Mouse (Mus musculus): ENCODE measurements around the gene Gm6309. TPM values are rescaled to one million over a fixed set of nuclear protein-coding genes. Genes with fewer than 3 reads are reported as not detected.
"Not testable (repeated sequence)": the region's sequence is repeated elsewhere in the genome, so short reads cannot be mapped to it uniquely, and the experiment has no call there.

Gm6309 gene
- polyA plus RNA-seq (2015; fragmentation: Nextera tagmentation; extraction: Ambion mirVana): not detected in 2 replicates

DNA sequence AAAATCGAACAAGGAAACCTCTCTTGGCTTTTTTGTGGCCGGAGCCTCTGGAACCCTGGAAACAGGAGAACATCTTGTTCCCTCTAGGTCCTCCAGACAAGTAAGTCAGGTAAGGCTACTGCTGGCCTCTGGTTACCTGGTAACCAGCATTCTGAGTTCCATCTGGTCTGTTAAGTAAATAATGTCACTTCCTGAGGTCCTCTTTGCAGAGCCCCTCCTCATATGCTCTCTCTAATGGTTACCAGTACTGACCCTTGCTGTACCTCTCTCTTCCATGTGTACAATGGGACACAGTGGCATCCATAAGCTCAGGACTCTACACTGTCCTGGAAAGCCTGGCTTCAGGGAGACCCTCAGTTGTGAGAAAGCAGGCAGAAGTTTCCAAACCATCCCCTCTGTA, at the start of gene Gm6309:
TSS of gene Gm6309 (minus strand) at position 101 of the 400 bp plus-strand sequence.
- not testable (repeated sequence) for ATAC-seq (replicated peaks; ENCODE audit: insufficient number of reproducible peaks, insufficient read depth, low FRiP score, low read depth)

DNA sequence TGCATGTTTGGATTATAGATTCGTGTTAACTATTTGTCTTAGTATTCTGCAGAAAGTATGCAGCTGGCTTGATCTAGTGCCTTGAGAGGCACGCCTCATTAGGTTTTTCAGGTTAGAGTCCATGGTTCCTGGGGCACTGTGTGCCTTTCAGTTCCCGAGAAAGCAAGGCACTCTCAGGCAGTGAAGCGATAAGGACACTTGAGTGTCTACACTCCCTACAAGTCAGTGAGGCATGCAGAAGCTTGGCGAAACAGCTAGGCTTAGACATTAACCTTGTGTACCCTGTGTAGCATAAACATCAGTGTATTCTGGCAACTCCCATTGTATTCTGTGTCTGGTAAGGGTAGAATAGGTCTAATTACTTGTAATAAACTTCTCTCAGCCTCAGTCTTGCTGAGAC, 35.0 kb upstream of the Gm6309 start:
- Histone ChIP-seq H3K9me3 (replicated peaks) (no peaks in the 10 kb centered on the region), H3K4me2 (no peak overlapping the region), H3K36me3 (peaks cover 84% of the 10 kb centered on the region), H3K4me3 (no peak overlapping the region), H3K9ac (no peak overlapping the region), H3K27ac (no peak overlapping the region), H3K4me1 (replicated peaks) (no peaks in the 10 kb centered on the region), H3K27me3 (no peaks in the 10 kb centered on the region)
- 81% methylated on average over 5 of the region's 5 CpGs for WGBS
- no peak for ATAC-seq (replicated peaks; ENCODE audit: insufficient number of reproducible peaks, insufficient read depth, low FRiP score, low read depth)

More for the DNA sequence above, at the start of gene Gm6309:
- H3K27ac ChIP-seq; H3K4me3 ChIP-seq; H3K9me3 ChIP-seq (replicated peaks); H3K4me2 ChIP-seq; H3K36me3 ChIP-seq; H3K9ac ChIP-seq; H3K4me1 ChIP-seq (replicated peaks); H3K27me3 ChIP-seq: not testable (repeated sequence)
- 60% methylated on average over 2 of the region's 2 CpGs for WGBS

DNA sequence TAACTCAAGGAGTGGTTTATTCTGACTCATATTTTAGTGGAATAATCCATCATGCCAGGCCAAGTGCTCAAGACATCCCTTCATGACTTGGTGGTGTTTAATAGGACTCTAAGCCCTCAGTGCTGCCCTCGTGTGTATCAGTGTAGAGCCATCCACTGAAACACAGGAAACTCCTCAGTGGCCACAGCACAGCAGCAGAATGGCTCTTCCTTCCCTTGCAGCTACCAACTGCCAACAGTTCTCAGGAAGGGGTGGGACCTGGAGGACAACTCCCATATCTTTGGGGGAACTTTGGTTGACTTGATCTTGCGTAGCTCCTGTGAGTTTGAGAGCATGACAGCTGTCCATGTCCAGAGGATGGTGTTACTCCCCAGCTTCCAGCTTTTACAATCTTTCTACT, 33.4 kb upstream of the Gm6309 start:
- no peak overlapping the region for H3K4me2 ChIP-seq
- H3K9ac ChIP-seq: no peak overlapping the region
- H3K36me3 ChIP-seq: peaks cover 72% of the 10 kb centered on the region
- no peak for ATAC-seq (replicated peaks; ENCODE audit: insufficient number of reproducible peaks, insufficient read depth, low FRiP score, low read depth)
- H3K4me3 ChIP-seq: no peak overlapping the region
- H3K27ac ChIP-seq: no peak overlapping the region
- H3K9me3 ChIP-seq (replicated peaks): no peaks in the 10 kb centered on the region
- WGBS: 81% methylated on average over 2 of the region's 2 CpGs
- no peaks in the 10 kb centered on the region for H3K27me3 ChIP-seq
- no peaks in the 10 kb centered on the region for H3K4me1 ChIP-seq (replicated peaks)

DNA sequence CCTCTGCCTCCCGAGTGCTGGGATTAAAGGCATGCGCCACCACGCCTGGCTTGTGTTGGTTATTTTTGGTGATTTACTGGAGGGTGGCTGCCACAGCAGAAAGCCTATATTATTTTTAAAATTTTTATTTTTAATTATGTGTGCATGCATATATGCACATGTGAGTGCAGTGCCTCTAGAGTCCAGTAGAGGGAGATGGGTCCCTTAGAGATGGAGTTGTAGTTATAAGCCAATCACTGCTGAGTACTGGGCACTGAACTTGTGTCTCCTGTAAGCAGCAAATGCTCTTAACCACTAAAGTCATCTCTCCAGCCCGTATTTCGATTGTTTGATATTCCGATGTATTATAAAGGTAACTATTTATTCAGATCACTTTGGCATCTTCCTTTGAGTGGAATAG, 30.1 kb upstream of the Gm6309 start:
- 94% methylated on average over 6 of the region's 6 CpGs for WGBS
- Histone ChIP-seq H3K27ac (no peak overlapping the region), H3K4me1 (replicated peaks) (no peaks in the 10 kb centered on the region), H3K9ac (no peak overlapping the region), H3K27me3 (no peaks in the 10 kb centered on the region), H3K9me3 (replicated peaks) (no peaks in the 10 kb centered on the region), H3K4me2 (no peak overlapping the region), H3K4me3 (no peak overlapping the region), H3K36me3 (peaks cover 38% of the 10 kb centered on the region)
- ATAC-seq (replicated peaks; ENCODE audit: insufficient number of reproducible peaks, insufficient read depth, low FRiP score, low read depth): no peak

DNA sequence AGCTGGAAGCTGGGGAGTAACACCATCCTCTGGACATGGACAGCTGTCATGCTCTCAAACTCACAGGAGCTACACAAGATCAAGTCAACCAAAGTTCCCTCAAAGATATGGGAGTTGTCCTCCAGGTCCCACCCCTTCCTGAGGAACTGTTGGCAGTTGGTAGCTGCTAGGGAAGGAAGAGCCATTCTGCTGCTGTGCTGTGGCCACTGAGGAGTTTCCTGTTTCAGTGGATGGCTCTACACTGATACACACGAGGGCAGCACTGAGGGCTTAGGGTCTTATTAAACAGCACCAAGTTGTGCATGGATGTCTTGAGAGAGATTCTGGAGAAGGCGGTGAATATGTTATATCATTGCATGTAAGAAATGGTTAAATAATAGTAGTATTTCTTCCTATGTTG, 29.0 kb upstream of the Gm6309 start:
- H3K4me1 ChIP-seq (replicated peaks): no peaks in the 10 kb centered on the region
- WGBS: 71% methylated on average over 2 of the region's 2 CpGs
- H3K9ac ChIP-seq: no peak overlapping the region
- no peaks in the 10 kb centered on the region for H3K27me3 ChIP-seq
- no peak for ATAC-seq (replicated peaks; ENCODE audit: insufficient number of reproducible peaks, insufficient read depth, low FRiP score, low read depth)
- no peaks in the 10 kb centered on the region for H3K9me3 ChIP-seq (replicated peaks)
- no peak overlapping the region for H3K27ac ChIP-seq
- no peak overlapping the region for H3K4me2 ChIP-seq
- H3K36me3 ChIP-seq: peaks cover 28% of the 10 kb centered on the region
- H3K4me3 ChIP-seq: no peak overlapping the region

DNA sequence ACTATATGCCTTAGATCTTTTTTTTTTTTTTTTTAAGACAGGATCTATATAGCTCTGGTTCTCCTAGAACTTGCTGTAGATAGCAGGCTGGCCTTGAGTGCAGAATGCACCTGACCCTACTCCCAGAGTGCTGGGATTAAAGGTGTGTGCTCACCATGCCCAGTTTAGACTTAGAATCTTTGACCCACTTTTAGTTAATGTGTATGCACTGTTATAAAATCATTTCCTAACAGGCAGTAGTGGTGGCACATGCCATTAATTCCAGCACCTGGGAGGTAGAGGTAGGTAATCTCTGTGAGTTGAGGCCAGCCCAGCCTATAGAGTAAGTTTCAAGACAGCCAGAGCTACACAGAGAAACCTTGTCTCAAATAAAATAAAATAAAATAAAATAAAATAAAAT, 28.6 kb upstream of the Gm6309 start:
- H3K4me2 ChIP-seq: no peak overlapping the region
- no peak overlapping the region for H3K27ac ChIP-seq
- no peaks in the 10 kb centered on the region for H3K9me3 ChIP-seq (replicated peaks)
- peaks cover 23% of the 10 kb centered on the region for H3K36me3 ChIP-seq
- no peak for ATAC-seq (replicated peaks; ENCODE audit: insufficient number of reproducible peaks, insufficient read depth, low FRiP score, low read depth)
- H3K9ac ChIP-seq: no peak overlapping the region
- no peak overlapping the region for H3K4me3 ChIP-seq
- no peaks in the 10 kb centered on the region for H3K27me3 ChIP-seq
- no peaks in the 10 kb centered on the region for H3K4me1 ChIP-seq (replicated peaks)

DNA sequence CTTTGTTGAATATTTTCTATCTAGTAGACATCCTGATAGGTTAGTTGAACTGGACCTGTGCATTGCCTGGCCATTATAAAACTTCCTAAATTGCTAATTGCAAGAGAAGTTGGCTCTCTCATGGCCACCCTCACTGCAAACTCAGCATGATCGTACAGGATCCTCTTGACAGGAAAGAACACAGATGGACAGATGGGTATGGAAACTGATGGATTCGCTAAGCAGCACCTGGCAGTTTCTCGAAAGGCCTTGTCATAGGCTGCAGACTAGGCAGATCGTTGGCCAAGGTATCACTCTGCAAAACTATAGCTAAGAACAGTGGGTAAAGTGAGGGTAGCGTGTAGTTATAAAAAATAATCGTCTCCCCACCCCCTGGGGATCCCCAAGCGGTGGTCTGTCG, 22.8 kb upstream of the Gm6309 start:
- no peak for ATAC-seq (replicated peaks; ENCODE audit: insufficient number of reproducible peaks, insufficient read depth, low FRiP score, low read depth)
- no peak overlapping the region for H3K27ac ChIP-seq

DNA sequence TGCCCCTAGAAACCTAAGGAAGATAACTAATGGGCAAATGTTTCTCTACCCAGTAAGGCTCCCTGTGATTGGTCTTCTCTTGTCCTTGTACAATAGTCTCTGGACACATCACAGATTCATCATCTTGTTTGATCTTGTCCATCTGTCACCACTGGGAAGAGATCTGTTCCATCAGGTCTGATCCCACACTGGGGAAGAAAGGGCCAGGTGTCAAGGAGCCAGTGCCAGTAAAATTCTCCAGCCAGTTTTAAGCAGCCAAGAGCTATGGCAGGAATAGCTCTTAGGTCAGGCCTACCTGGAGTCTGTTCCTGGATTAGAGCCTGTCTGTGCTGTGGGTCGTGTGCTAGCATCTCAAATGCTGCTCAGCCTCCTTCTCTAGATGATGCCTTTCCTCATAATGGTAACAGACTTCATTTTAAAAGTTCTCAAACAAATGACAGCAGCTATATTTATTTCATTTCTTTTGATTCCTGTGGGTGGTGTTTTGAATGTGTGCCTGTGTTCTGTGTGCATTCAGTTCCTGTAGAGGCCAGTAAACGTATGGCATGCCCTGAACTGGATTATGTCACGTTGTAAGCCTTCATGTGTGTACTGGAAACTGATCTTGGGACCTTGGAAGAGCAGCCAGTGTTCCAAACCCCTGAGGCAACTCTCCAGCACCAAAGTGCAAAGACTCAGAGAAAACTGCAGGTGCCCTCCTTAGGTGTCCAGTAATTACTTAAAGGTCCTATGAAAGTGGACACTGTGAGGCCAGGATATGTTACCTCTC, 20.2 kb upstream of the Gm6309 start:
- 50% methylated on average over 3 of the region's 3 CpGs for WGBS
- H3K9me3 ChIP-seq (replicated peaks): no peaks in the 10 kb centered on the region
- no peak overlapping the region for H3K4me3 ChIP-seq
- H3K9ac ChIP-seq: no peak overlapping the region
- no peak overlapping the region for H3K4me2 ChIP-seq
- no peak overlapping the region for H3K27ac ChIP-seq
- H3K36me3 ChIP-seq: no peaks in the 10 kb centered on the region
- H3K4me1 ChIP-seq (replicated peaks): no peaks in the 10 kb centered on the region
- no peaks in the 10 kb centered on the region for H3K27me3 ChIP-seq
- no peak for ATAC-seq (replicated peaks; ENCODE audit: insufficient number of reproducible peaks, insufficient read depth, low FRiP score, low read depth)

More for the DNA sequence above, 22.8 kb upstream of the Gm6309 start:
- H3K9me3 ChIP-seq (replicated peaks): no peaks in the 10 kb centered on the region
- WGBS: 73% methylated on average over 8 of the region's 8 CpGs
- no peaks in the 10 kb centered on the region for H3K4me1 ChIP-seq (replicated peaks)
- H3K36me3 ChIP-seq: no peaks in the 10 kb centered on the region
- no peak overlapping the region for H3K4me3 ChIP-seq
- H3K9ac ChIP-seq: no peak overlapping the region
- no peaks in the 10 kb centered on the region for H3K27me3 ChIP-seq
- H3K4me2 ChIP-seq: no peak overlapping the region

DNA sequence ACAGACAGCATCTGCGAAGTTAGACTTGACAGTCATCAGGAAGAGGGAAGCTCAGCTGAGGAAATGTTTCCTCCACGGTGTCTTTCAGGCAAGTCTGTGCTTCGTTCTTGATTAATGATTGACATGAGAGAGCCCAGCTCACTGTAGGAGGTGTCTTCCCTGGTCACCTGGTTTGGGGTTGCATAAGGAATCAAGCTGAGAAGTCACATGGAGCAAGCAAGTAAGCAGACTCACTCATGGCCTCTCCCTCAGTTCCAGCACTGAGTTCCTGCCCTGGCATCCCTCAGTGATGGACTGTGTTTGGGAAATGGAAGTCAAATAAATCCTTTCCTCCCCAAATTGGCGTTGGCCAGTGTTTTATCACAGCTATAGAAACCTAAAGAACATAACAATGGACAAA, 19.6 kb upstream of the Gm6309 start:
- Histone ChIP-seq H3K9ac (no peak overlapping the region), H3K4me3 (no peak overlapping the region), H3K9me3 (replicated peaks) (no peaks in the 10 kb centered on the region), H3K27me3 (no peaks in the 10 kb centered on the region), H3K4me2 (no peak overlapping the region), H3K4me1 (replicated peaks) (no peaks in the 10 kb centered on the region), H3K27ac (no peak overlapping the region), H3K36me3 (no peaks in the 10 kb centered on the region)
- no peak for ATAC-seq (replicated peaks; ENCODE audit: insufficient number of reproducible peaks, insufficient read depth, low FRiP score, low read depth)
- WGBS: 54% methylated on average over 4 of the region's 4 CpGs

DNA sequence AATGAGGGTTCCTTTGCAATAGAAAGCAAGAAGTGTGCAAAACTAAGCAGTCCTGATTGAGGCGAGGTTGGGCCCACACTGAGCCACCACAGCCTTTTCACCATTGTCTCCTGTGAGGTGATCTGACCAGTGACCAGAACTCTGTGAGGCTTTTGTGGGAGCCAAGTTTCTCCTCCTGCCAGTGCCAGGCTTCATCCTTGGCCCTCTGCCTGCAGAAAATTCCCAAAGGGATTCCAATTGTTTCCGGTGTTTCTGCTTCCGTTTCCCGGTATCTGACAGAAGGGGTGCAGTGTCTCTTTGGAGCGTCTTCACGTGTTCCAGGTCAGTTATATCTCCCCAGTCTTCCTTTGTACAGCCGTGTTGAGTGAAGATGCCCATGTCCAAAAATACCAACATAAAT, 18.2 kb upstream of the Gm6309 start:
- no peaks in the 10 kb centered on the region for H3K27me3 ChIP-seq
- no peaks in the 10 kb centered on the region for H3K9me3 ChIP-seq (replicated peaks)
- no peaks in the 10 kb centered on the region for H3K4me1 ChIP-seq (replicated peaks)
- no peak overlapping the region for H3K9ac ChIP-seq
- H3K36me3 ChIP-seq: no peaks in the 10 kb centered on the region
- no peak overlapping the region for H3K4me2 ChIP-seq
- WGBS: 70% methylated on average over 7 of the region's 7 CpGs
- H3K27ac ChIP-seq: no peak overlapping the region
- ATAC-seq (replicated peaks; ENCODE audit: insufficient number of reproducible peaks, insufficient read depth, low FRiP score, low read depth): no peak
- H3K4me3 ChIP-seq: no peak overlapping the region

DNA sequence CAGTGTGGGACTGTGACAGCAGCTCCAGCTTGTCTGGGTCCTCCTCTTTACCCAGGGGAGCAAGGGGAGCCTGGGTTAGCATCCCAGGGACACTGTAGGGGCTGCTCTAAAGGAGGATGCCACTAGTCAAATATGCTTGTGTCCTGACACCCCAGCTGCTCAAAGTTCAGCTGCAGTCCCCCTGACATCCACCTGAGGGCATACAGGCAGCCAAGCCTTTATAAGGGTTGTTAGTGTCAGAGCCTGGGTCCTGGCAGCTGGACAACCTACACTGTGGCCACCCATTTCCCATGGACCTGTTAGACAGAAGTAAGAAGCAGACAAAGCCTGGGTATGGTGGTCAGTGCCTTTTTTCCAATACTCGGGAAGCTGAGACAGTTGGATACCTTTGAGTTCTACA, 17.6 kb upstream of the Gm6309 start:
- 73% methylated on average over 1 of the region's 1 CpGs for WGBS
- no peak overlapping the region for H3K9ac ChIP-seq
- no peak overlapping the region for H3K27ac ChIP-seq
- no peak for ATAC-seq (replicated peaks; ENCODE audit: insufficient number of reproducible peaks, insufficient read depth, low FRiP score, low read depth)
- no peaks in the 10 kb centered on the region for H3K9me3 ChIP-seq (replicated peaks)
- no peak overlapping the region for H3K4me2 ChIP-seq
- H3K27me3 ChIP-seq: no peaks in the 10 kb centered on the region
- H3K4me3 ChIP-seq: no peak overlapping the region
- H3K36me3 ChIP-seq: no peaks in the 10 kb centered on the region
- H3K4me1 ChIP-seq (replicated peaks): no peaks in the 10 kb centered on the region

DNA sequence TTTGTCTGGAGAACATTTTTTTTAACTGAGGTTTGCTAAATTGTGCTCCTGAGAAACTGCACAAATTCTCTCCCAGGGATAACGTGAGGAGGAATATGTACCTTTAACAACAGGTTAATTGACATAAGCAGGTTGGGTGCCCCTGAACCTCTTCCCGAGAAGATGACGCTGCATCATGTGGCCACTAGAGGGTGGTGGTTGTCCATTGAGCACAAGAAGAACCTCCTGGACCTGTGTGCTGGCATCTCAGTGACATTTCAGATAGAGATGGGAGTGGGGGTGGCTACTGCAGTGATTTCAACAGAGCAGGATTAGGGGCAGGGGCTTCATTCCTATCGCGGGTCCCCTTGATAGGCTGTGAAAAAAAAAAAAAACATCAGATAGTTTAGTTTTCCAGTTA, 16.9 kb upstream of the Gm6309 start:
- not testable (repeated sequence) for H3K36me3 ChIP-seq; H3K9ac ChIP-seq; H3K9me3 ChIP-seq (replicated peaks); H3K4me1 ChIP-seq (replicated peaks); H3K4me3 ChIP-seq; H3K4me2 ChIP-seq; ATAC-seq (replicated peaks; ENCODE audit: insufficient number of reproducible peaks, insufficient read depth, low FRiP score, low read depth); H3K27me3 ChIP-seq; H3K27ac ChIP-seq
- WGBS: 24% methylated on average over 5 of the region's 5 CpGs
